Mouse (Mus musculus) adrenal gland, adult (tissue): ENCODE measurements around the gene Insl3.
A peak's percentile ranks its signal among the peaks of the same experiment; 100 is the strongest.

ENCODE experiments used
- DNase-seq, 2 experiments: peaks; one replicate each; pipeline ENCODE4 v3.0.0; 2022 to 2023; ENCODE audit warnings: low spot score in 1 of 2; ENCODE audit not compliant: inconsistent age in 2 of 2

The Insl3 gene

DNA sequence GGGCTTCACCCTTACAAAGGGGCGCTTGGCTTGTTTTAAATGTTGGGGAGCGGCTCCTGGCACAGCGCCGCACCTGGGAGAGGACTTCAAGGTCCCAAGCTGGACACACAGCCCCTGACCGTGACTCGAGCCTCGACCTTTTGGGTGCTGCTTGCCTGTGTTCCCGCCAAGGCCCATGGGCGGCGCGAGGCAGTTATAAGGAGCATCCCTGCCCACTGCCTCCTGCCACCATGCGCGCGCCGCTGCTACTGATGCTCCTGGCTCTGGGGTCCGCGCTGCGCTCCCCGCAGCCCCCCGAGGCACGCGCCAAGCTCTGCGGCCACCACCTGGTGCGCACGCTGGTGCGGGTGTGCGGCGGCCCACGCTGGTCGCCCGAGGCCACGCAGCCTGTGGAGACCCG lies at the start of gene Insl3:
TSS of gene Insl3 (plus strand) at position 187 of the 400 bp plus-strand sequence.
- no peak for DNase-seq

DNA sequence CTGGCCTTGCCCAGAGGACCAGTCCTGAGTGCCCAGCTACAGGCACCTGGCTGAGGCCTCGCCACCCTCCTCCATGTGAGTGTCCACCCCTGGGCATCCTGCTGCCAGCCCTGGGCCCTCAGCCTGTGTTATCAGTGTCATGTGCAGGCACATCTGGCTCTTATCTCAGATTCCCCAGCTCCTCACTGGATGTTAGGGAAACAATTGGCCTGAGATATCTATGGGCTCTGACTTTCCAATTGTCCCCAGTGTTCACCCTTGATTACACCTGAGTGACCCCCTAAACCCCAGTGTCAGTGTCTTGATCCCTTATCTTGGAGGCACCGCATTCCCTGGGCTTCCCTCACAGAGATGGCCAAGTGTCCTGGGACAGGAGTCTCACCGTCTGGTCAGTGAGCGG lies 49.7 kb upstream of the Insl3 start:
- no peak for DNase-seq

DNA sequence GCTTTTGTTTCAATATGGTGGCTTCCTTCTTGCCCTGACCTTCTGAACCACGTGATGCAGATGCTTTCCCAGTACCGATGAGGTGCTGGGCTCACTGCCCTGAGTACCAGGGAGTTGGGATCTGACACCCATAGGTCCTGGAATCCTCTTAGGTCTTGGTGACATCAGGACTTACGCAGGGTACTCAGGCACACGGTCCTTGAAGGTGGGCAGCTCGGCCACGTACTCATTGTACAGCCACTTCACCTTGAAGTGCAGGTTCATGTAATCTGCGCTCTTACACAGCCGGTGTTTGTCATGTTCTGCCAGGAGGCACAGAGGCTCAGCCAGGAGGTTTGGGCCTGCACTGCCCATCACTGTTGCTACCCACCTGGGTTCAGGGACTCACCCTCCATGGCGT lies 43.5 kb upstream of the Insl3 start:
- no peak for DNase-seq

DNA sequence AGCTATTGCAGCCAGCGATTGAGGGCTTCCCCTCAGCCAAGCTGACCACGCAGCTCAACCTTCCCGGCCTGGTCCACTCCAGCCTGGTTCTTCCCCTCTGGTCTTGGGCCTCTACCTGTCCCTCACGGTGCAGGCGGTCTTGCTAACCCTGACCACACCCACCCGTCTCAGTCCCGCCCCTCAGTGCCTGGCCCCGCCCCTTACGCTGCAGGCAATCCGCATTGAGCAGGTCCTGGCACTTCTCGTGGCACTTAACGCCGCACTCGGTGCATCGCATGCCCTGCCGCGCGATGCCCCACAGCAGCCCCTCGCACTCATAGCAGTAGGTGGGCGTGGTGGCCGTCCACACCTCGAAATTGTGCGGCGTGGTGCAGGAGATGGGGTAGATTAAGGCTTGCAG lies 34.4 kb upstream of the Insl3 start:
- DNase-seq = peak in 1 of 2 experiments; percentile 75

DNA sequence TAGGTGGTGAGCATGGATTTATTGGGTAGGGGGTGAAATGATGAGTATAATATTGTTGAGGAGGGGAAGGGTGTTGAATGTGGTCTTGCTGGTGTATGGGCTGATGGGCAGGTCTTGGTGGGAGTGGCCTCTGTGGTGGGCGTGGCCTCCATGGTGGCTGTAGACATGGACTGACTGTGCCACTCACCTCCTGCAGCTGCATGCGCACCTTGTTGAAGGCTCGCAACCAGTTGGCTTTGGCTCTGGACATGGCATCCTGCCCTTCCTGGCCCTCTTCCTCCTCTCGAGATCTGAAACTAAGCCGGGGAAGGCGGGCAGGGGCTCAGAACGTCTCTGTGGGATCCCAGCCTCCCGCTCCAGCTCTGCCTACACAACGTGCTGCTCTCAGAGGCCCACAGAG lies 31.2 kb upstream of the Insl3 start:
- DNase-seq = no peak

DNA sequence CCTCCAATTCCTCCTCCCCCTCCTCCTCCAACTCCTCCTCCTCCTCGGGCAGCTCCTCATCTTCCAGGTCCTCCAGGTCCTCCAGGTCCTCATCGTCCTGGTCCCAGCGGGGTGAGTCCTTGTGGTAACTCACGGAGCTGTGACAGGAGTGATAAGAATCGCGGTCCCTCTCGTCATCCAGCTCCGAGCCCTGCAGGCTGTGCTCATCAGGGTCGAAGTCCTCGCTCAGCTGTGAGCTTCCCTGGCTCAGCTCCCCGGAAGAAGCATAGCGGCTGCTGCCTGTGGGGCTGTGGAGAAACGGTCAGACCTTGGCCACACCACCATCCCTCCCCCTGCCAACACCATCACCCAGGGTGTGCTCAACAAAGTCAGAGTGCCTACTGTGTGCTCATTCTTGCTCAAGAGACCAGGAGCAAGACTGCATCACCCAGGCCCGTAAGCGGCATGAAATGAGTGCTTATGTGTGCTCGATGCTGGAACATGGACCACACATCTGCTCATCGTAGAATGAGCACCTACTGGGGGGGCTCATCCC lies 30.4 kb upstream of the Insl3 start:
- DNase-seq = peak in 1 of 2 experiments; percentile 58

DNA sequence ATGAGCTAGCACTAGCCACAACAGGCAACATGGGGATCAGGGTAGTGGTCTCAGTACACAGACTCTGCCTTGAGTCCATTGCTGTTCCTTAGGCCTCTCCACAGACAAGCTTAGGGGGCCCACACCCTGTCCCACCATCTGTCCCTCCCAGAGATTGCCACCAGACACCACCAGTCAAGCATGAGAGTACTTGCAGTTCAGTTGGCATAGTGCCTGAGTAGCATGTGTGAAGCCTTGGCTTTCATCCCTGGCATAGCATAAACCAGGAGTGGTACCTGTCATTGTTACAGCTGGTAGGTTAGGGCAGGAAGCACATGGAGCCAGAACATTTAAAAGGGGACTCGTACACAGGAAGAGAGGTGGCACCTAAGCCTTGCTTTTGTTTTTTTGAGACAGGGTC lies 29.3 kb upstream of the Insl3 start:
- no peak for DNase-seq

DNA sequence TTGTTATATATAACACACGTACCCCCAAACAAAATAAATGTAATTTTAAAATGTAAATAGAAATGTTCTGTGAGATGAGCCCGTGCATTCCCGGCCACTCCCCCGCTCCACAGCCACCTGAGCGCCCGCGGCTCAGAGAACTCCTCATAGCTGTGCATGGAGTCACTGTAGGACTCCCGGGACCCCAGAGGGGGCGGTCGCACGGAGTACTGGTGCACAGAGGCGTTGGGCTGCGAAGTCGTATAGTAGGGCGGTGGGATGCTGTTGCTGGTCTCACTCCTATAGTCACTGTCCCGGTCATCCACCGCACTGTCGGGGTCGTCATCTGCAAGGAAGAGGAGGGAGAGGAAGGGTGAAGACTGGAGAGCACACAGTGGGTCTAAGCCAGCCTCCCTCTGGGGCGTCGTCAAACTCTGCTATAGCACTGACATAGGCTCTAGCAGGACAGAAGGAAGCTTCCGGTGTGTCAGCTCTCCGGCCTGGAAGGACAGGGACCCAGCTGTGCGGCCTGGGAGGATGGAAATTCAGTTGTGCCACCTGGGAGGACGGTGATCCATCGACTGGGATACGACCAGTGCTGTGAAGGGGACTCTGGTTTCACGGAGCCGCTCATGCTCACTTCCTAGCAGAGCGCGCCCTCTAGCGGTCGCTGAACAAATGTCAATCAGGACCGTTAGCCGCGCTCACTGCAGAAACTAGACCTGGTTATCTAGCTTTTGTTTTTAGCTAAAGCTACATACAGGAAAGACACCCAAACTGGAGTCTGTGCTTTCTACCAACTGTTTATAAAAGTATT lies 28.5 kb upstream of the Insl3 start:
- DNase-seq = peak; percentile 85 to 95

DNA sequence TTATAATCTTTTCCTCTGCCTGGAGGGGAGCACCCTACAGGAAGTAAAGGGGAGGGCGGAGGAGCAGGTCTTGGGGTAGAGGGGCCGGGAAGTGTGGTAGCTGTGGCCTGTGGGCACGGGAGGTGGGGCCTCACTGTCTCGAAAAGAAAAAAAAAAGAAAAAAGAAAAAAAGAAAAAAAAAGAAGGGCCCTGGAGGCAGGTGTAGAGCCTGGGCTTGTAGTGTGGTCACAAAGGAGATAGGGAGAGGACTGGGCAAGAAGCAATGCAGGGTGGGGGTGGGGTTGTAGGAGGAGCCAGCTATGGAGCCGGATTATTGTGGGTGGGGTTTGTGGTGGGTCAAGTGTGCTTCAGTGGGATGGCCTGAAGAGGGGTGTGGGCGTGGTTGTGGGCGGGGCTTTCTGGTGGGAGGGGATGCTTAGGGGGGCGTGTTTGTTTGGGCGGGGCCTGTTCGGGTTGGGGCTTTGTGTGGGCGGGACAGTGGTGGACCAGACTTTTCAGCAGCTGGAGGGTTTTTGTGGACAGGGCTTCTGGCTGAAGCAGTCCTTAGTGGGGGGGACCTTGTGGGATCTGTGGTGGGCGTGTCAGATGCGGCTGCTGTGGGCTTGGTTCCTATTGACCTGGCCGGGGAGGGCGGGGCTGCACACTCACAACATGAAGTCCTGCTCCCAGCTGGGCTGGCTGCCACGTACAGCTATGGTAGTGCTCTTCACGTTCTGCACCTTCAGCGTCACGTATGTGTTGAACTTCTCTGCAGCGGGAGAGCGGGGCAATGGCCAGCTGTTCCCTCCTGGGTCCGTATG lies 23.5 kb upstream of the Insl3 start:
- DNase-seq = peak; percentile 58 to 80

DNA sequence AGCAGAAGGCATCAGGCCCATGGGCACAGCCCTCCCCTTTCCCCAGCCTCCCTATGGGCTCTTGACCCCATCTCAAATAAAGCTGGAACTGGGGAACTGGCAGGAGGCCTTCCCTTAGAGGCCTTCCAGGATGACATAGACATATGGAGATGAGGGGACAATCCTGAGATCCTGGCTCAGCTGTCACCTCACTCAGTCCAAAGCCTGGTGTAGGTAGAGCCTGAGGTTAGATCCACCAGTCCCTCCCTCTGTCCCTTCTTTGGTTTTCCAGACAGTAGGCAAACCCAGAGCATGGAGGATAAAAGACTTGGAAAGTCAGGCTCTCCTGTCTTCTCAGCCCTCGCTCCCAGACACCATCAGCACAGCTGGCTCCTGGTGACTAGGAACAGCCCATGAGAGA lies 22.2 kb upstream of the Insl3 start:
- no peak for DNase-seq

DNA sequence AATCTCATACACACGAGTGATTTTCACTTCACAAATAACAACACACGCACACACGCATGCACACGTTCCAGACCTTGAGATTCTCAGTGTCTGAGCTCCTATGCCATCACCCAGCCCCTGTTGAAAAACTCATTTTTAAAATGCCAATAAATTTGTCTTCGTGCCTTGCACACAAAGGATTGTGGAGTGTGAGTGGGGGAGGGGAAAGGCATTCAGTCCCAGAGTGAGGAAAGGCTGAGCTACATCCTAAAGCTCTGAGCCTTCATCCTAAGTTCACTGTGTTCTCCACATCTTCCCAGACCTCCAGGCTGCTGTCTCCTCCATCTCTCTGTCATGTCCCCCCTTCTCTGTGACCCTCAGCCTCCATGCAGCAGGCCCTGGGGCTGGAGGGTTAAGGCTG lies 21.8 kb upstream of the Insl3 start:
- no peak for DNase-seq

DNA sequence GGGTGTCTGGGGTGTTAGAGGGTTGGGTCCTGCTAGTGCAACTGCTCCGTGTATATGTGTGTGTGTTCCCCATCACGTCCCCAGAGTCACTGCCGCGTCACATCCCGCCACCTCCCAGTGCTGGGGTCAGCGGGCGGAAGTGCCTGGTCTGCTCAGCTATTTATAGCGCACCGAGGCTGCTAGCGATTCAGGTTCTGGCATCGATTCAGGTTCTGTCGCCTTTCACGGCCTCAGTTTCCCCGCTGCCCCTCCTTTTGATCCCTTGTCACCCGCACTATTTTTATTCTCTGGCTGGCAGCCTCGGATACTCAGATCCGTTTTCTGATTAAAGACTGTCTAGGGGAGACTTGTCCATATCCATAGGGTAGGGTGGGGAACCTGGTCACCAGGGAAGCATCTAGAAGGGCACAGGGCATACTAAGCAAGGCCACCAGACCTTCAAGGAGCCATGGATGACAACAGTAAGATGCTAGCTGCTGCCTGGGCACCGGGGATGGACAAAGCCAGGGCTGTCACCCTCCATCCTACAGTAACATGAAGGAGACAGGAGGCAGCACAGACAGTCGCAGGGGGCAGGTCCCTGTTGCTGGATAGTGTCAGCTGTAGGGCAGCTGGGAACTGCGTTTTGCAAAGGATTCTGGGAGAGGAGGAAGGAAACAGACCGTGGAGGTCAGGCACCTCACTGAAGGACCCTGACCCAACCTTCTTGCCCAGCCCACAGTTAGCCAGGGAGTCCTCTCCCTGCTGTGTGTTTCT lies 20.6 kb upstream of the Insl3 start:
- DNase-seq = peak in 1 of 2 experiments; percentile 64

DNA sequence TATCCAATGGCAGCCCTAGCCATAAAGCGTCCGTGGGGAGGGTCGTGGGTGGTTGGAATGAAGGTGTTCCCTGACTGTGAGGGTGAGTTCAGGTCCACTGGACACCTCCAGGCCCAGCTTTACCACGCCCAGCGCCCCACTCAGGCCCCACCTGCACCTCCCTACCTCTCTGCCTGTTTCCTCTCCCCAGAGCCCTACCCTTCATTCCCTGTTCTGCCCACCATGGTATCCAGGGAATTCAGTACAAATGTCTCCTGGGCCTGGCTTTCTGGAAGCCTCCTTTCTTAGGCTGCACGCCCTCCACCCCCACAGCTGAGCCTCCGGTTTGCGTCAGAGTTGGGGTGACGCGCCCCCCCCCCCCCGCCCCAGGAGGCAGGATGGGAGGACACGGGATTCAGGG lies 18.8 kb upstream of the Insl3 start:
- no peak for DNase-seq

DNA sequence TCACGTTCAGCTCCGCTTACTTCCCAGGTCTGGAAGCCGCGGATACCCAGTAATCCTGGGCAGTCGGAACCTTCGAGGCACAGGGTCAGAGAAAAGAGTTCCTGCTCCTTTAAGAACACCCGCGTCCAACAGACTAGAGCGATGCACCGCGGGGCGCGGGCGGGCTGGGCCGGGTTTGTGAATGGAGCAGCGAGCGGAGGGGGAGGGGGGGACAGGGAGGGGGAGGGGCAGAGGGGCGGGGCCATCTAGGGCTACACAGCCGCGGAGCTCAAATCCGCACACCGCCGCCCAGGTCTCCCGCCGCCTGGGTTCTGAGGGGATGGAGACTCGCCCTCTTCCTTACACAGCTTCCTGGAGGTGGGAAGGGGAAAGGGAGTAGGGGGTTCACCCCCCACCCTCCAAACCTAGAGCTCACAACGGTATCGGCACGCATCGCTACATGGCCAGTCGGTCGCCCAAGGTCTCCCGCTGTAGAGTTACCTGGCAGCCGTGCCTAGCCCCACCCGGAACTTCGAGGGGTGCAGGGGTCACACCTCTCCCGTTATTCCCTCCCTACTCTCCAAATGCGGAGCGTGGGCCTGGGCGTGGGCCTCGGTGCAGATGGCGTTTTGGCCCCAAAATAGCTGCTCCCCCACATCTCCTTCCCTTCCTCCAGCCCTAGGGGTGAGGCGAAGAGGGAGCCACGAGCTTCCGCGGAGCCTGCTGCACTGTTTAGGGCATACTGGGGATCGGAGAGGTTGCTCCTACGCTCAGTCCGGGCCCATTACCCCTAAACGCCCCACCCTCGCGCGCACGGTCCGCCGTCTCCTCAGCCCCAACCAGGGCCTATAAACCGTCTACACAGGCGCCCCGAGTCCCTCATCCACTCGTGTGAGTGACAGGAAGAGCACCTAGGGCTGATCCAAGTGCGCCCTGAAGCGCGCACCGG lies 18.1 kb upstream of the Insl3 start:
- DNase-seq = peak in 1 of 2 experiments; percentile 61

DNA sequence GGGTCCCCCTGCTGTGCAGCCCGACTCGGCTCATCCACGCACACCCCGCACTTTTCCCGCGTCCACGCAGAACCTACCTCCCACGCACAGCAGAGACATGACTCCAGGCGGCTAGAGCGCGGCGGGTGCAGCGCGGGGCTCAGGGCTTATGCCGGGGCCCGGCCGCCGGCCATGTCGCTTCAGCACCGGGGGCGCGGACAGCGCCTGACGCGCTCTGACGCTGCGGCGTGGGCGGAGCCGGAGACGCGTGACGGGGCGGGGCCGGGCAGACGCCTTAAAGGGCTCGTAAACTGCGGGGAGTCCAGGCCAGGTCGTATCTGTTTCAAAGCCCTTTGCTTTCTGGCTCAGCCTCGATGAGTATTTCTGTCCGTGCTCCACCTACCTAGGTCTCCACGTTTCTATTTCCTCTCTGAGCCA lies 17.5 kb upstream of the Insl3 start, which contains the start of gene Unc13a:
TSS of gene Unc13a (minus strand) at position 209 of the 417 bp plus-strand sequence.
- DNase-seq = peak; percentile 91 to 96

DNA sequence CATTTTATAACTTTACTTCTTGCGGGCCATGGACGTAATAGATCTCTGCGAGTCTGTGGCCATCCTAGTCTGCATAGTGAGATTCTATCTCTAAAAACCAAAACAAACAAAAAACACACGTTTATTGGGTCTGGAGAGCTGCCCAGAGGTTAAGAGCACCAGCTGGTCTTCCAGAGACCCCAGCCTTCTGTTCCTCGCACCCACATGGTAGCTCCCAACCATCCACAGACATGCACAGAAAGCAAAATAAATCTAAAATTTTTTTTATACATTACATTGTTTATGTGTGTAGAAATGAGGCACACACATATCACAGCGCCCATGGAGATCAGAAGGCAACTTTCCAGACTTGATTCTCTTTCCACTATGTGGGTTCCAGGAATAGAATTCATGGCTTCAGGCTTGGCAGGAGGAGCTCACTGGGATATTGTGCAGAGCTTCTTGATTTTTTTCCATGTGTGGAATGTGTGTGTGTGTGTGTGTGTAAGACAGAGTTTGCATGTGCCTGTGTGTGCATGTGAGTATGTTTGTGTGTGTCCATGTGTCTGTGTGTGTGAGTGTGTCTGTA lies 16.8 kb upstream of the Insl3 start:
- no peak for DNase-seq

DNA sequence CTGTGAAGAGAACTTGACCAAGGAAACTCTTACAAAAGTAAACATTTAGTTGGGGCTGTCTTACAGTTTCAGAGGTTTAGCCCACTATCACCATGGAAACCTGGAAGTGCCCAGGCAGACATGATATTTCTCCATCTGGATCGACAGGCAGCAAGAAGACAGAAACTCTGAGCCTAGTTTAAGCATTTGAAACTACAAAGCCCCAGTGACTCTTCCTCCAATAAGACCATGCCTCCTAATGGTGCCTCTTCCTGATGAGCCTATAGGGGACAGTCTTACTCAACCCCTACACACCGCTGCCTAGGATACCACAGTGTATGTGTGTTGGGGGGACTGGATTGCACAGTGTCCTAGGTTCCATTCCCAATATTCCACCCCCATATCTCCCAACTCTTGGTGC lies 14.9 kb upstream of the Insl3 start:
- no peak for DNase-seq

DNA sequence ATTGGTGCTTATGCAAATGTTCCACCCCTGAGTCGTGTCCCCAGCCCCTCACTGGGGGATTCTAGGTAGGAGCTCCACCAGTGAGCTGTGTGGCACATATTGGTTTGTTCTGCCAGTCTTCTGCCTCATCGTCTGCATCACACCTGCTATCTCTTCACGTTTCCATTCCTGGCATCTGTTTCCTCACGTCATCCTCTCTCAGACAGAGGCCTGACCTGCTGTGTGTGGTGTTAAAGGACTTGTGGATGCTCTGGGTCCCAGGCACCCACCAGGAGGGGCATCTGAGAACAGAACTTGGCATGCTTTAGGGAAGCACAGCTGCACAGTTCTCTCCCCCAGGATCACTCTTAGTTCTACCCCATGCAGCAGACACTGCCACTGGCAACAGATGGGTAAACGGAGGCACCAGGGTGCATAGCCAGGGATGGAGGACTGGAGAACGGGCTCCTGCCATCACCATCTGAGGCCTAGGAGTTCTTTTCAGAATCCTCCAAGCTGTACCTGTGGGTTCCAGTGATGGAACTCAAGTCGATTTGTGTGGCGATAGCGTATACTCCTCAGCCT lies 13.5 kb upstream of the Insl3 start:
- DNase-seq = no peak

DNA sequence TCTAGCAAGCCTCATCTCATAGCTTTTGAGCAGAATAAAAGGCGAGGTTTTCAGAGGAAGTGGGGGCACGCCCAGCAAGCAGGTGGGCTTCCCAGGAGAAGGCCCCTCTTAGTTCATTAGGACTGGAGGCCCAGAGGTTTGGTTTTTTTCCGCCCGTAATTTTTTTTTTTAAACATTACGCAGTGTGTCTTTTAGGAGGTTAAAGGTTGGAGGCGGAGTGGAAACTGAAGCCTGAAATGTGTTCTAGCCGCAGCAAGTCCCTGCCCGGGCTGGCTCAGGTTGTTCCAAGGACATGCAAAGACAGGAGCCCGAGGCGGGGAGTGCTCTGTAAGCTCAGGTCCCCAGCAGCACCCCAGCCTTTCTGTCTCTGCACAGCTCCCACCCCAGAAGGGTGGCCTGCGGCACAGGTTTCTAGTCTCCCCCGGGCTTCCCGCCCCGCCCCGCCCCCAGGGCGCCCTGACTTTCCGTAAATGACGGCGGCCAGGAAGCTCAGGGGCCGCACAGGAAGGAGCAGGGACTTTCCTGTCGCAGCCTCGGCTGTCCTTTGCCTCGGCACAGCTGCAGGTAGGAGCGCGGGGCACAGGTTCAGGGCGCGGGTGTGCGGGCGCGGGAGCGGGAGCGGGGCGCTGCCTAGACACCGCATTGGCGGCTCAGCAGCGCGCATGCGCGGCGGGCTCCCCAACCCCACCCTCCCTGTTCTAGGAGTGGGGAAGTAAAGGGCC lies 12.8 kb upstream of the Insl3 start, which contains the start of gene Jak3:
TSS of gene Jak3 (plus strand) at position 277 of the 722 bp plus-strand sequence.
- peak; percentile 71 to 92 for DNase-seq
